Mouse (Mus musculus): Measurements from ENCODE around the gene Krtap9-1.
"Not testable (repeated sequence)": the region's sequence is repeated elsewhere in the genome, so short reads cannot be mapped to it uniquely, and the experiment has no call there.

The Krtap9-1 gene

DNA sequence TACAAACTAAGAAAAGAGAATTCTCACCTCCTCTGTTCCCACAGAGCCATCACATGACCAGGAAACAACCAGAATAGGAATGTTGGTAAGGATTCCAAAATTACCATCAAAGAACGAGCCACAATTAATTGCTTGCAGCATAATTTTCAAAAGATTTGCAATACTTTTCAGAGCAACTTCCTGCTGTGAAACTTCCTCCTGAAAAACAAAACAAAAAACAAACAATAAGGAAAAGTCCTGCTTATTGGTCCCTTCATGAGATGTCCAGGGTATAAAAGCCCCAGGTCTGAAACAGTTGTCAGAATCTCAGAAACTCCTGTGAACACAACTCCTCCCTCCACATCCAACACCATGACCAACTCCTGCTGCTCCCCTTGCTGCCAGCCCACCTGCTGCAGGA is at the start of gene Krtap9-1:
Gene Krtap9-1 (plus strand): TSS at position 301 of the 400 bp plus-strand sequence.
- not testable (repeated sequence) for DNase-seq

DNA sequence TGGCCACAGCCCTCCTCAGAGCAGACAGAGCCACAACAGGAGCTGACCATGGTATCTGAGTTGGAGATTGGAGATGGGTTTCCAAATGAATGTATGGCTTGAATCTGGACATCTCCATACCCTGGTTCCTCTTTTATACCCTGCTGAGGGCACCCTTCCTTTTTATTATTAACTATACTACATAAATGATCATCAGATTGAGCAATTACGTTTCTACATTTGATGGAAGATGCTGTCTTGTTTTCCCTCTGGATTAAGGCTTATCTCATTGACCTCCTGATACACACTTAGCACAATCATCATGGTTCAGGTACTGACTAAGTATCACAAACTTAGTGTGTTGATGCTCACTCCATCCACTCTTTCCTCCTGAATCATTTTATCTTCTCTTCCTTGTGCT is 35.2 kb upstream of the Krtap9-1 start, which contains the start of gene 2300003K06Rik:
Gene 2300003K06Rik (minus strand): TSS at position 101 of the 400 bp plus-strand sequence.
- DNase-seq, result no peak

DNA sequence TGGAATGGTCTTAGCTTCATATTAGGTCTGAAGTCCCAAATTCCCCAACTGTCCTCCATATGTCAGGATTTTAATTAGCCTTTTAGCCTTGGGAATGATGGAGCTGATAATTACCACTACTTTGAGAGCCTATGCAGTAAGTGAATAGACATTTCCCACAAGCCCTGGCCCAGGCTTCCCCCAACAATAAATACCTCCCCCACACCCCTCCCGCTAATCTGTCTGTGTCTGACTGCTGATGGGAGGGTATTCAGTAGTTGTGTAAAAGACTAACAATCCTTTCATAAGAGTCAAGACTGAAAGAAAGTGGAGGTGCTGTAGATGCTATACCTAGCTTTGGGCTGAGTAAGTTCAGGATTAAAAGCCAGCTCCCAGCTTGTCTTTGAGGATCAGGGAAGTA is 31.0 kb upstream of the Krtap9-1 start:
- no peak for DNase-seq

DNA sequence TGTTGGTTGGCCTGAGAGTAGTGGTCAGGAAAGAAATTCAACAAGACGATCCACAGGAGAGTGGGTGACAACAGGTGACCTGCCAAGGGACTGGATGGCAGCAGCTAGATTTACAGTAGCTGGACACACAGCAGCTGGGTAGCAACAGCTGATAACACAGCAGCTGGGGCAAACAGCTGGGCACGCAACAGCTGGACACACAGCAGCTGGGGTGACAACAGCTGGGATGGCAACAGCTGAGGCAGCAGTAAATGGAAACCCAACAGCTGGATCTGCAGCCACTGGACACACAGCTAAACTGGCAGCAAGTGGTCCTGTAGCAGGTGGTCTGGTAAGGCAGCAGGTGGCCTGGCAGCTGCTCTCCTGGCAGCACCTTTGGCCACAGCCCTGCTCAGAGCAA is 26.4 kb upstream of the Krtap9-1 start:
- DNase-seq, result no peak

DNA sequence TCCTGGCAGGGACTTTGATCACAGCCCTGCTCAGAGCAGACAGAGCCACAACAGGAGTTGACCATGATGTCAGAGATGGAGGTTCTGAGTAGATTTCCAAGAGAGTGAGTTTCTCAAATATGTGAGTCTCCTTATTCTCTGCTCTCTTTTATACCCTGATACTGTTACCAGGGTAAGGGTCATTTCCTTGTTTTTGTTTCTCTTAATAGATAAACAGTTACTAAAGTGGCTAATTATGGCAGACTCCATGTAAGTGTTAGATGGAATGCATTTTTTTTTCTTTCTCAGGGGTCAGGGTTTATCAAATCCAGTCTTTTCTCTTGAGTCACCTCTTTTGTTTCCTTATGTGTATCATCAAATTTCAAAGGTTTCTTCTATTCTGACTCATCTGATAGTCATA is 21.7 kb upstream of the Krtap9-1 start, which contains the start of gene Krtap4-16:
Gene Krtap4-16 (minus strand): TSS at position 101 of the 400 bp plus-strand sequence.
- no peak for DNase-seq

DNA sequence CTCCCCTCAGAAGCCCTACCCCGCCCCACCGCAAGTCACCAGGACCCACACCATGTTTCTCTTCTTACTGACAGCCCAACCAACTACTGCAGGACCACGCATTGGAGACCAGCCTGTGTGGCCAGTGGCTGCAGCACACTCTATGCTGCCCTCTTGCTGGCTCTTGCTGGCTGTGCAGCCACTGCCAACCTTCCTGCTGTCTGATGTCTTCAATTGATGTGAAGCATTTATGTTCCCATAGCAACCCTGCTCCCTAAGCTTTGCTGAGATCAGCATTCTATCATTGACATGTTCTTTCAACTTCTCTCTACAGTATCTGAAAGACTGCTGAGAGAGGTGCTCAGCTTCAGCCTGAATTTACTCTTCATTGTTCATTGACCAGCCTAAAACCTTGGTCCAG is 19.1 kb upstream of the Krtap9-1 start:
- no peak for DNase-seq

DNA sequence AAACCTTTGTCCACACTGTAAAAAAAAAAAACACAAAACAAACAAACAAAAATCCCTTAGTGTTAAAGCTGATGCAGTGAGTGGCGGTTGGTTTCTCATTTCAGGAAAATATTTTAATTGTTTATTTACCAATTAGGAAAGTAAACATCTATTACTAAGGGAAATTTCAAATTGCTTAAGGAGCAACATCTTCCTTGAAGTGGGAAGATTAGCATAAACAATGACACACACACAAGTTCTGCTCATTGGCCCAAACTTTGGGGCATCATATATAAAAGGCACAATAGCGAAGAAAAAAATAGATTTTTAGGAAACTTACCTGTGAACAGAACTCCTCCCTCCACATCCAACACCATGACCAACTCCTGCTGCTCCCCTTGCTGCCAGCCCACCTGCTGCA is 15.6 kb upstream of the Krtap9-1 start, which contains the start of gene Gm11568:
Gene Gm11568 (plus strand): TSS at position 301 of the 400 bp plus-strand sequence.
- no peak for DNase-seq

DNA sequence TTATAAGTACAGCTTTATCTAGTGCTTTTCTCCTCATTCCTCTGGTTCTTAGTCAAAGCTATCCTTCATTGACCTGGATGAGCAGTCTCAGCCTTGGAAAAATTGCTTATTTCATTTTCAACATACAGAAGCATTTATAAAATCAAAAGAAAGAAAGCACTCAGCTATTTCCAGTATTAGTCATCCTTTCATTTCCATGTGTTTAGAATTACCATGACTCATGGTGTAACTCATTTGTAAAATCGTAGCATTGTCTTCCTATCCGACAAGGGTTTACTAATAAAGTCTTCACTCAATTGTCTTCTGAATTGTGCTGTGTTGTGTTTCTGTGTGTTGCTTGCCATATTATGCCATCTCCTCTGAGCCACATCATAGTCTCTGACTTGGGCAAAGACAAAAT is 14.4 kb upstream of the Krtap9-1 start:
- no peak for DNase-seq

DNA sequence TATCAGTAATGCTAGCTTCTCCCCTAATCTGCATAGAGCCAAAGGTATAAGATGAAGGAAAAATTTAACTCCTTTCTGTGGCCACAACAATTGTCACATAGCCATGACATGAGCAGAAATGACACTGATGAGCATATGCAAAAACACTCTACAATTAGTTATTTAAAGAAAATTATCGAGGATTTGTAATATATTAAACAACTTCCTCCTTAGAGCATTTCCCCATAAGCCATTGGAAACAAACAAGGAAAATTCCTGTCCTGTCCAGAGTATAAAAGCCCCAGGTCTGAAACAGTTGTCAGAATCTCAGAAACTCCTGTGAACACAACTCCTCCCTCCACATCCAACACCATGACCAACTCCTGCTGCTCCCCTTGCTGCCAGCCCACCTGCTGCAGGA is 9.0 kb upstream of the Krtap9-1 start, which contains the start of gene Gm11559:
Gene Gm11559 (plus strand): TSS at position 301 of the 400 bp plus-strand sequence.
- DNase-seq, result not testable (repeated sequence)

DNA sequence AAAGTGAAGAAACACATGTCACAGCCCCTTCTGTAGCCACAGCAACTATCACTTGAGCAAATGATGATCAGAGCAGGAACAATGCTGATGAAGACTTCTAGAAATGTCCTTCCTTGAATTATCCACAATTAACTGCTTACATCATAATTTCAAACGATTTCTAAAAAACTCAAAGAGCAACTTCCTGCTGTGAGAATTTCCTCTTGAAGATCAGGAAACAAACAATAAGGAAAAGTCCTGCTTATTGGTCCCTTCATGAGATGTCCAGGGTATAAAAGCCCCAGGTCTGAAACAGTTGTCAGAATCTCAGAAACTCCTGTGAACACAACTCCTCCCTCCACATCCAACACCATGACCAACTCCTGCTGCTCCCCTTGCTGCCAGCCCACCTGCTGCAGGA is 5.7 kb downstream of the Krtap9-1 start, which contains the start of gene Gm11567:
Gene Gm11567 (plus strand): TSS at position 301 of the 400 bp plus-strand sequence.
- DNase-seq, result not testable (repeated sequence)

DNA sequence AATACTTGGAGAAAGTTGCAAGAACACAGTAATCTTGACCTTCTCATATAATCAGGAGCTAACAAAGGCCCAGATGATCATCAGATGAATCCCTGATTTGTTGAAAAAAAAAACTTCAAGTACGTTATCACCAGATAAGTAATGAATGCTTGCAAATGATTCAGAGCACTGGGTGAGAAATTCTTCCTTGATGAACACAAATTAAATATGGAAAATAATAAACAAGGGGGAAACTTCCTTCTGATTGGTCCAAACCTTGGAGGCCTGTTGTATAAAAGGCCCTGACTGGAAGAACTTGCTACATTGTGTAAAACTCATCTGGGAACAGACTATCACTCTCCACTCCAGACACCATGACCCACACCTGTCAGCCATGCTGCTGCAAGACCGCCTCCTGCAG is 34.4 kb downstream of the Krtap9-1 start, which contains the start of gene Krtap31-1:
Gene Krtap31-1 (plus strand): TSS at position 301 of the 400 bp plus-strand sequence.
- DNase-seq, result no peak

DNA sequence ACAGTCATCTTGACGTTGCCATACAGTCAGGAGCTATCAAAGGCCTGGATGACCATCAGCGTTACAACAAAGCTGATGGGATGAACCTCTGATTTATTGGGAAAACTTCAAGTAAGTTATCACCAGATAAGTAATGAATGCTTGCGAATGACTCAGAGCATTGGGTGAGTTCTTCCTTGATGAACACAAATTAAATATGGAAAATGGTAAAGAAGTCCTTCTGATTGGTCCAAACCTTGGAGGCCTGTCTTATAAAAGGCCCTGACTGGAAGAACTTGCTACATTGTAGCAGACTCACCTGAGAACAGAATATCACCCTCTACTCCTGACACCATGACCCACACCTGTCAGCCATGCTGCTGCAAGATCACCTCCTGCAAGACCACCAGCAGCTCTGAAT is 41.3 kb downstream of the Krtap9-1 start, which contains the start of gene Gm11565:
Gene Gm11565 (plus strand): TSS at position 301 of the 400 bp plus-strand sequence.
- no peak for DNase-seq

Measured in thymus, postnatal 25 days (tissue).